Mouse (Mus musculus) layer of hippocampus, adult 2 months (tissue): Measurements from ENCODE around the gene Phlpp2. TPM values are rescaled to one million over a fixed set of nuclear protein-coding genes. Genes with fewer than 3 reads are reported as not detected.

ENCODE experiments used
- DNase-seq, 2 experiments: peaks; one replicate each; pipeline ENCODE4 v3.0.0; 2022; ENCODE audit warnings: low spot score in 2 of 2
- H3K27ac ChIP-seq: fragments of 200-600 bp; 2 replicates; pipeline ENCODE4 v1.8.1; 2022
- H3K4me3 ChIP-seq: fragments of 200-600 bp; 2 replicates; pipeline ENCODE4 v1.8.1; 2022; ENCODE audit warnings: mild to moderate bottlenecking
- CTCF ChIP-seq: fragments of 200-600 bp; conservative IDR thresholded peaks from 2 replicates; pipeline ENCODE4 v1.8.1; 2022; ENCODE audit warnings: antibody characterized with exemption, mild to moderate bottlenecking, moderate library complexity
- total RNA-seq, 2 experiments: library from RNA; stranded (reverse); gene quantifications; 2 replicates each; pipeline ENCODE4 v1.2.3; 2021

The Phlpp2 gene
- total RNA-seq, 2 experiments from 2014 or later: 26.9 to 28.5 TPM

DNA sequence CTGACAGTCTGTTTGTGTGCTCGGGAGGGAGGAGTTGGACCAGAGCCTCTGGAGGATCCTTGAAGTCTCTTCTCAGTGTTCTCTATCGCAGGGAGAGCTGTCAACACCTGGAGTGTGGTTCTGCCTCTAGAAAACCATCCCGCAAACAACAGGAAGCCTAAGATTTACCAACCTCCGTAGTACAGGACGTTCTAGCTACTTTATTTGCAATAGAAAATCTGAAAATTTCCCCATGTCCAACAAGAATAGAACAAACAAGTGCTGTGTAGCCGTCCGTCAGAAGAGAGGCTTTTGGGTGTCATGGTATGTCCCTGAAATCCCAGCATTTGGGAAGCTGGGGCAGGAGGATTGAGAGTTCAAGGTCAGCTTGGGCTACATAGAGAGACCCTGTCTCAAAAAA, 119.4 kb downstream of the Phlpp2 start:
- Histone ChIP-seq H3K27ac (no peak overlapping the region), H3K4me3 (no peak overlapping the region)
- no peak for DNase-seq
- no peak for TF ChIP-seq CTCF

GRCm38 (mm10) chr8:109989151-109989550, 120.8 kb downstream of the Phlpp2 start:
- Histone ChIP-seq H3K27ac (no peak overlapping the region), H3K4me3 (no peak overlapping the region)
- no peak for DNase-seq
- TF ChIP-seq CTCF: no peak

DNA sequence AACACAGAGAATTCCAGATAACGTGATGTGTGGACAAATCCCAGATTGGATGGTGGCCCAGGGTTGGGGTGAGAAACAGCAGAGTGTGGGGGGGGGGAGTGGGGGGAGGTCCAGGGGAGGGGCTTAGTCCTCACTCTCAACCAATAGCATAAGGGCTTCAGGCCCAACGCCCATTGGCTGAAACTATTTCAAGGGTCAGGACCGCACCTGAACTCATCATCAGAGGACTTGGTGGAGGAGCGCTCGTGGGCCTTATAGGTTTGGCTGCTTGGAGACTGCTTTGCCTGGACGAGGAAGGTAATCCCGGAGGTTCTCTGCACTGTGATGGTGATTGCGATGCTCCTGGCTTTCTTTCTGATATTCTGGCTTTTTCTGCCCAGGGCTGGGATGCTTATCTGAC, 121.9 kb downstream of the Phlpp2 start, which contains the start of gene Tat:
Gene Tat, plus strand, starts transcription at position 214 of the 400 bp plus-strand sequence.
- Histone ChIP-seq H3K4me3 (no peak within 1 kb of the TSS), H3K27ac (no peak within 1 kb of the TSS)
- TF ChIP-seq CTCF: no peak
- no peak for DNase-seq

DNA sequence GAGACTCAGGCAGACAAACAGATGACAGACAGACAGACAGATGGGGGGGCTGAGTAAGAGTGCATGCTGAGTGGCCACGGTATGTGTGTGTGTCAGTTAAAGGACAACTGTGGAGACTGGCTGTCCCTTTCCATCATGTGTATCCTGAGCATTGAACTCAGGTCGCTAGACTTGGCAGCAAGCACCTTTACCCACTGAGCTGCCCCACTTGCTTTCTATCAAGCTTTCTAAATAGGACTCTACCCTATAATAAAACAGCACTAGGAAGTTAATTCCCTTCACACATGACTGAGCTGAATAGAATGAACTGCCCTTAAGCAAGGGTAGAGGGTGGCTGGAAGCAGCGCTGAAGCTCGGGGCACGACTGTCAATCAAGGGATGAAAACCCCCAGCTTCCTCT, 123.8 kb downstream of the Phlpp2 start:
- Histone ChIP-seq H3K27ac (no peak overlapping the region), H3K4me3 (no peak overlapping the region)
- TF ChIP-seq CTCF: no peak
- DNase-seq: no peak

GRCm38 (mm10) chr8:109992951-109993350, 124.6 kb downstream of the Phlpp2 start:
- Histone ChIP-seq H3K4me3 (no peak overlapping the region), H3K27ac (no peak overlapping the region)
- no peak for DNase-seq
- no peak for TF ChIP-seq CTCF

Other genes with a start within 250 kb of the Phlpp2 start
- 10 to 100 TPM; 87.0 to 94.9 TPM for gene Ist1, start 175.3 kb upstream of the Phlpp2 start, total RNA-seq
- gene Zfp821, start 163.0 kb upstream of the Phlpp2 start, total RNA-seq: 10 to 100 TPM; 47.0 to 47.6 TPM
- 10 to 100 TPM; 40.1 to 44.5 TPM for gene Atxn1l, start 130.8 kb upstream of the Phlpp2 start, total RNA-seq
- 10 to 100 TPM; 84.1 to 92.2 TPM for gene Ap1g1, start 90.0 kb upstream of the Phlpp2 start, total RNA-seq
- gene Marveld3, start 93.7 kb downstream of the Phlpp2 start, total RNA-seq: under 1 TPM in 1 of 2 experiments, not detected in 1; 0.23 TPM
- gene Tat, start 121.9 kb downstream of the Phlpp2 start, total RNA-seq: not detected
- gene Chst4, start 171.2 kb downstream of the Phlpp2 start, total RNA-seq: not detected
- gene Zfp612, start 211.2 kb downstream of the Phlpp2 start, total RNA-seq: 10 to 100 TPM; 25.7 to 31.6 TPM
- not detected for gene Gm21964, start 232.7 kb downstream of the Phlpp2 start, total RNA-seq
- not detected for gene Gm17720, start 234.2 kb downstream of the Phlpp2 start, total RNA-seq